Mouse (Mus musculus) monocyte, adult 5-6 weeks (primary cell): ENCODE results near the gene Rbbp4. TPM values are rescaled to one million over a fixed set of nuclear protein-coding genes. Genes with fewer than 3 reads are reported as not detected.

Source experiments
- ATAC-seq: fragments of 153-309, 156-312 bp; replicated peaks from 2 replicates; pipeline ENCODE4 v1.8.0; 2017; ENCODE audit warnings: mild to moderate bottlenecking; ENCODE audit not compliant: low TSS enrichment, insufficient number of reproducible peaks, severe bottlenecking, poor library complexity, low FRiP score
- total RNA-seq: library from RNA; stranded (forward); fragments of 200-1000, 200-491, 200-594 nt; gene quantifications from 3 replicates; pipeline ENCODE4 v1.2.3, GENCODE M21; 2017

The Rbbp4 gene
- 82.3 to 106 TPM (median 84.6 TPM) in 3 replicates for total RNA-seq

DNA sequence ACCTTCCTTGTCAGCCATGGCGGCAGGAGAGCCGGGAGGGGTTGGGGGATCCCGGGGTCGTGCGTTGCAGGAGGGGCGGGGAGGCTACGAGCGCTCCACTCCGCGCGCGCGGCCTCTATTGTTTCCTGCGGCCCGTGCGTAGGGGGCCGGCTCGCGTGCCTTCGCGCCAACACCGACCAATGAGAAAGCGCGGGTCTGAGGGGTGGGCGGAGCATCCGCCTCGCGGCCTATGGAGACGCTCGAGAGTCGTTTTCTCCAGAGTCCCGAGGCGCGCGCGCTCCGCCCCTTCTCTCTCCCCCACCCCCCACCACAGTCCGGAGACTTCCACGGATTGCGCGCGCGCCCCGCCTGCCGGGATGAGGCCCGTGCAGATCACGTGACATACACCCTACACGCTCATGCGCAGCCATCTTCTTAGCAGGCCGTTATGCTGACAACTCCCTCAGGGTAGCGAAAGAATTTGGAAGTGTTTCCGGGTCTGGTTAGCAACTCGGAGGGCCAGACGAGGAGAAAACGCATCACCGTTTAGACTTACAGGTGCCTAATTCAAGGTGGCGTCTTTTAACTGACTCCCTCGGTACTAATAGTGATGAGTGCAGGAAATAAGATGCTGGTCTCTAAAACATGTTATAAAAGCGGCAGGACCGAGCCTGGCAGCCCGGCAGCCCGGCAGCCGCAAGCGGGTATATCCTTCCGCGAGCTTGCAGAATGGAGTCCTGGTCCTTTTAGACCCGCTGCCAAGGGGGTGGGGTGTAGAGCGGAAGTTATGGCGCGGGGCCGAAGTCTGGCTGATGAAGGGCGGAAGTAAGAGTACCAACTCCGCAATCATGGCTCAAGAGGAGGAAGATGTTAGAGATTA, at the start of gene Rbbp4, which contains the start of gene Zbtb8os:
Rbbp4 (minus strand) TSS at position 155 of the 859 bp plus-strand sequence.
Zbtb8os (plus strand) TSS at position 480 of the 859 bp plus-strand sequence.
- peak; percentile 85 for ATAC-seq

GRCm38 (mm10) chr4:129384440-129384839, 49.3 kb upstream of the Rbbp4 start:
- no peak for ATAC-seq

- ATAC-seq = no peak
Observed at GRCm38 (mm10) chr4:129383586-129383985, 48.4 kb upstream of the Rbbp4 start.

DNA sequence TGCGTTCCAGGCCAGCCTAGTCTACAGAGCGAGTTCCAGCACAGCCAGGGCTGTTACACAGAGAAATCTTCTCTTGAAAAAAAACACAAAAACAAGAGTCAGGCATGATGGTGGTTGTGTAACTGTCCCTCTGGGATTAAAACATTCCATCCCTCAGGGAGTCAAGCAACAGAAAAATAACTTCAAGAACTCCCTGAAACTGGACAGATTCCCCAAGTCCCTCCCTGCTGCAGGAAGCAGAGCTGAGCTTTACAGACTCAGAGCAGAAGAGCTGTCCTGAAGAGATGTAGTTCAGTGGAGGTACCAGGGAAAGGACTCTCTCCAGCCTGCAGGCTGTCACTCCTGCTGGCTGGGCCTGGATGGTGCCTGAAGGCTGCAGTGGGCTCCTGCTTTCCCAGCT, 47.3 kb upstream of the Rbbp4 start:
- no peak for ATAC-seq

DNA sequence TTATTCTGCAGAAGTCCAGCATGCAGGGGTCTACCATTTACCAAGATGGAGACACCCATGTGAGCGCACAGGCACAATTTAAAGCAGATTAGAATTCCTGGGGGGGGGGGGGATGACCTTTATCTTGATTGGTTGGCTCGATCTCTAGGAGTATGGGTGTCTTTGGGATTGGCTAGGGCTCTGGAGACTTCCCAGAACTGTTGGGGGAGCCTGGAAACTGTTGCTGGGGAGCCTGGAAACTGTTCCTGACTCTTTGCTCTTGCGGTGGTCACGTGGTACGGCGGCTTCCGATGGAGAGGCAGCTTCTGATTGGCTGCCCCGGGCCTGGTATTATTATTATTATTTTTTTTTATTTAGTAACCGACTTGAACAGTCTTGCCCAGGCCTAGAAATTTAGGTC, 46.9 kb upstream of the Rbbp4 start:
- ATAC-seq = no peak

DNA sequence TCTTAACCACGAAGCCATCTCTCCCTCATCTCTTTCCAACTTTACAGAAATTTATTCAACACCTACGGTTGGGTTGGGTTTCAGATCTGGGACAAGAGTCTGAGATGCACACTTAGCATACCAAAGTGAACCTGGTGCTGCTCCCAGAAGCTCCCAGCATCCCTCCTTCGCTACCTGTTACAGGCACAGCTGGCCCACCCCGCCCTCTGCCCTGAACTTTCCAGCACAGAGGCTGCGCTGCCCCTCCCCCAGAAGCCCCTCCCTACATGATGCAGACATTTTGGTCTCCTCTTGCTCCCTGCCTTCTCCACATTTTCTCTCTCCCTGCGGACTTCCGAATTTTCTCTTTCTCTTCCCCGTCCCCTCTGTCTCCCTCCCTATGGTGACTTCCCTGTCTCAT, 46.0 kb upstream of the Rbbp4 start:
- ATAC-seq = no peak

- ATAC-seq = no peak
Observed at GRCm38 (mm10) chr4:129379805-129380204, 44.6 kb upstream of the Rbbp4 start.

- ATAC-seq = 0 out of 2 replicates have a peak, but pooled peaks have one; percentile 7
Observed at GRCm38 (mm10) chr4:129377601-129378390, 42.6 kb upstream of the Rbbp4 start, which contains the start of gene Zbtb8a. Gene Zbtb8a (minus strand): TSS chr4:129378116.

- ATAC-seq = 0 out of 2 replicates have a peak, but pooled peaks have one; percentile 43
Observed at GRCm38 (mm10) chr4:129376961-129377545, 41.9 kb upstream of the Rbbp4 start.

GRCm38 (mm10) chr4:129375821-129376220, 40.7 kb upstream of the Rbbp4 start:
- ATAC-seq = no peak

DNA sequence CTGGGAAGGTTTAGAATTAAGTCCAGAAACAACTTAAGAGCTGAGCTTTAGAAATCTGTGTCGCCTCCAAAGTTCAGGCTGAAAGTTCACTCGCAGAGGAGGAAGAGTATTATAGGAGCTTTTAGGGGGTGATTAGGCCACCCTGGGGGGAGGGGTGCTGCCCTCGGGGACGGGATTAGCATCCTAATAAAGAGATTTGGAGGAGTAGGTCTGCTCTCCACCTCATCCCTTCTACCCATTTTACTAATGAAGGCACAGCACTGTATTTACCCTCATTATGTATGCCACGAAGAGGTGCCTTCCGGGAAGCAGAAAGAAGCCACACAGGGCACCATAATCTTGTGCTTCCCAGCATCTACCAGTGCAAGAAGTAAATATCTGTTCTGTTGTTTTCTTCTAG, 39.8 kb upstream of the Rbbp4 start:
- ATAC-seq = no peak

GRCm38 (mm10) chr4:129374219-129374755, 39.1 kb upstream of the Rbbp4 start:
- no peak for ATAC-seq

DNA sequence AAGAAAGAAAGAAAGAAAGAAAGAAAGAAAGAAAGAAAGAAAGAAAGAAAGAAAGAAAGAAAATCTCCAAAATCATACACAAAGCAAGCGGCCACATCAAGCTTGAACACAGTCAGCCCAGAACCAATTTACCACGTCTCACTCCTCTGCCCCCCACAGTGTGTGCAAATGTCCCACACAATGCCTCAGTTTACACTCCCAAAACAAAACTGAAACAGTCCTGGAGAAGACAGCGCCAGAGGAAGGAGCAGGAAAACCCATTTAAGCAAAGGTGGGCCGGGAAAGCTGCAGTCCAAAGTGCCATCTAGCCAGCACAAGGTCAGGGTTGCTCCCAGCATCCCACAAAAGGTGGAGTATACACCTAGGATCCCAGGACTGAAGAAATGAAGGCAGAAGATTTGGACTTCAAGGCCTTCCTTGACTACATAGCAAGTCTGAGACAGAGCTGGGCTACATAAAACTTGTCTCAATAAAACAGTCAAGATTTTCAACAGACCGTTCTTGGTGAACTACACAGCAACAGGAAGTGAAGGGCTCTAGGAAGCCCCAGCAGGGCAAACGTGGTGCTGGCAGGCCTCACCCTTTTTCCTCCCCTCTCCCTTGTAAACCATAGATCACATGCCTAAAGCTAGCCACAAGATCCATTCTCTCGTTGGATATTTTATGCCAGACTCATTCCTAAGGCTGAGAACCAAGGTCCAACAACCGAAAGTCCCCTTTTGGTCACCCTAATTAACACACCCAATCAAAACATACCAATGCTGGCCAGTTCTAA, 38.2 kb upstream of the Rbbp4 start:
- ATAC-seq = no peak

DNA sequence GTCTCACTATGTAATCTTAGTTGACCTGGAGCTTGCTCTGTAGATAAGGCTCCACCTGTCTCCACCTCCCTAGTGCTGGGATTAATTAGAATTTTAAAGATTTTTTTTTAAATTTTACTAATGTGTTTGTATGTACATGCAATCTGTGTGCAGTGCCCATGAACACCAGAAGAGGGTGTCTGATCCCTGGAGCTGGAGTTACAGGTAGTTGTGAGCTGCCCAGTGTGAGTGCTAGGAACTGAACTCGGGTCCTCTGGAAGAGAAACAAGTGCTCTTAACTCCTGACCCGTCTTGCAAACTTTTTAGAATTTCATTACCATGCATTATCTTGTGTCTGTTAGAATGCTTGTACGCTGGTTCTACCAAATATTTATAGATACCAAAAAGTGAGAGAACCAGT, 36.2 kb upstream of the Rbbp4 start:
- ATAC-seq = no peak

- peak; percentile 64 for ATAC-seq
Observed at GRCm38 (mm10) chr4:129365224-129365623, 30.1 kb upstream of the Rbbp4 start.

DNA sequence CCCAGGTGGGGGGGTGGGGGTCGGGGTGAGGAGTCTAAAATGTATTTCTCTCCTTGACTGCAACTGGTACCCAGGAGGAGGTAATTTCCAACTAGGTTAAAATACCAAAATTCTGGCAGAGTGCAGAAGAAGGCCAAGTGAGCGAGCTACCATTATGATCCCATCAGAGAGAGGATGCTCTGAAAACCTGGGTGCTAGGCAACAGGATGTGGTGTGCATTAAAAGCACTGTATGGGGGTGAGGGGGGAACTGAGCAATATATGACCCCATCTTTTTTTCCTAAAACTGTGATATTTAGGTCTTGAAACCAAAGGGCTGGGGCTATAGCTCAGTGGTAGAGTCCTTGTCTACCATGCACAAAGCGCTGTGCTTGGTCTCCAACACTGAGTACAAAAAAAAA, 29.2 kb upstream of the Rbbp4 start:
- ATAC-seq = no peak

DNA sequence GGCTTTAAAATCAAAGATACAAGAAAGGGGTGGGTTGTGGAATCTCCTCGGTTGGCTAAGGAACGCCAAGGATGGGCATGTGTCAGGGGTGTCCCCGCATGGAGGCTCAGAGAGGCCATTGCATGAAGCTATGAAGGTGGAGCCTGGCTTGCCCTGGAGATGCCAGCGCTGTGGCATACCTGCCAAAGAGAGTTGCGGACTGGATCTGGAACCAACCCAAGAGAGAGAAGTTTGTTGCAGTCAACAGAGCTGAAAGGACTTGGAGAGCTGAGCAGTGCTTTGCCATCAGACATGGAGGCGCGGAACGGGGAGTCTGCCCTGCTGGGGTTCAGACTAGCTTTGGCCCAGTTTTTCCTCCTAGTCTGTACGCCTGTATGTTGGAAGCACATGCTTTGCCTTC, 28.3 kb upstream of the Rbbp4 start:
- ATAC-seq = no peak

DNA sequence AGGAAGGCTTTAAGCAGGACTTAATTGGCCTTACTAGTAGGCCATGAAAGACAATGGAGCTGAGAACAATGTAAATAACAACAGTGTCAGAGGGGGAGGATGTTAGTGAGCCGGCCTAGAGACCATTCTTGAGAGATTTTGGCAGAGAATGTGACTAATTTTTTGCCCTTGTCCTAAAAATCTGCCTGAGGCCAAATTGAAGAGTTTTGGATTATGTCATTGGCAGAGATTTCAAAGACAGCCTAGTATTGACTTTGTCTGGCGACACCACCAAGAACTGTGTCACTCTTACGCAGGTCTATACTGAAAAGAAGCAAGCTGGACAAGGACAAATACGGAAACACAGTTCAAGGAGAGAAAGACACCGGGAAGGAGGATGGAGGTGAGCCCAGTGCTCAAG, 27.6 kb upstream of the Rbbp4 start:
- no peak for ATAC-seq
